Mouse (Mus musculus) liver, embryonic 15.5 days (tissue): ENCODE data around the gene Mnat1. TPM values are rescaled to one million over a fixed set of nuclear protein-coding genes. Genes with fewer than 3 reads are reported as not detected.
A peak's percentile ranks its signal among the peaks of the same experiment; 100 is the strongest.
"Not testable (repeated sequence)": the region's sequence is repeated elsewhere in the genome, so short reads cannot be mapped to it uniquely, and the experiment has no call there.

Experiments used
- ATAC-seq: fragments of 200-750 bp; cut with Nextera tagmentation; 2 replicates; pipeline ENCODE4 v1.8.0; 2017; ENCODE audit warnings: moderate number of reproducible peaks, mild to moderate bottlenecking, moderate library complexity; ENCODE audit not compliant: insufficient read depth
- H3K27ac ChIP-seq: fragments of 300-500 bp; sonication (generic); replicated peaks from 2 replicates; pipeline ENCODE4 v1.5.1; 2015; ENCODE audit warnings: mild to moderate bottlenecking, inconsistent platforms
- H3K27me3 ChIP-seq: fragments of 300-500 bp; sonication (generic); 2 replicates; pipeline ENCODE4 v1.6.1; 2015; ENCODE audit warnings: mild to moderate bottlenecking, inconsistent platforms
- H3K36me3 ChIP-seq: fragments of 300-500 bp; sonication (generic); replicated peaks from 2 replicates; pipeline ENCODE4 v1.6.1; 2015; ENCODE audit warnings: moderate library complexity, mild to moderate bottlenecking, inconsistent platforms
- H3K4me1 ChIP-seq: fragments of 300-500 bp; sonication (generic); replicated peaks from 2 replicates; pipeline ENCODE4 v1.6.1; 2015; ENCODE audit warnings: inconsistent platforms
- H3K4me2 ChIP-seq: fragments of 300-500 bp; sonication (generic); 2 replicates; pipeline ENCODE4 v1.6.1; 2015; ENCODE audit warnings: moderate library complexity, mild to moderate bottlenecking, inconsistent platforms
- H3K4me3 ChIP-seq: fragments of 300-500 bp; sonication (generic); replicated peaks from 2 replicates; pipeline ENCODE4 v1.5.1; 2015; ENCODE audit warnings: mild to moderate bottlenecking, inconsistent platforms
- H3K9ac ChIP-seq: fragments of 300-500 bp; sonication (generic); 2 replicates; pipeline ENCODE4 v1.6.1; 2015; ENCODE audit warnings: moderate library complexity, mild to moderate bottlenecking, inconsistent platforms
- H3K9me3 ChIP-seq: fragments of 300-500 bp; sonication (generic); replicated peaks from 2 replicates; pipeline ENCODE4 v1.6.1; 2016; ENCODE audit warnings: inconsistent platforms
- WGBS: fragments of 180-500 bp; shearing (Covaris S2); methylation state at CpG from one replicate; pipeline ENCODE4 v1.1.7; 2015; ENCODE audit warnings: mixed read lengths; ENCODE audit not compliant: insufficient replicate concordance; 5-methylcytosine and 5-hydroxymethylcytosine counted together
- polyA plus RNA-seq: library from polyadenylated mRNA; unstranded; fragments of >200 nt; fragmentation: Nextera tagmentation; extraction: Ambion mirVana; gene quantifications from 2 replicates; pipeline ENCODE4 v1.2.1, GENCODE M21; 2015

Mnat1 gene
- polyA plus RNA-seq, 1 experiment from 2014 or later = 8.0 TPM

- 65% methylated on average over 5 of the region's 5 CpGs for WGBS
- H3K4me2 ChIP-seq, H3K36me3 ChIP-seq, ATAC-seq, H3K9ac ChIP-seq, H3K9me3 ChIP-seq, H3K4me3 ChIP-seq, H3K27me3 ChIP-seq, H3K27ac ChIP-seq, H3K4me1 ChIP-seq: not testable (repeated sequence)
These were observed 27.3 kb upstream of the Mnat1 start for GRCm38 (mm10) chr12:73096177-73096576.

- no peaks in the 10 kb centered on the region for H3K9me3 ChIP-seq
- H3K4me3 ChIP-seq = no peak overlapping the region
- no peak overlapping the region for H3K9ac ChIP-seq
- no peak for ATAC-seq
- H3K4me1 ChIP-seq = no peaks in the 10 kb centered on the region
- H3K36me3 ChIP-seq = no peaks in the 10 kb centered on the region
- no peak overlapping the region for H3K27ac ChIP-seq
- no peak overlapping the region for H3K4me2 ChIP-seq
- 63% methylated on average over 4 of the region's 4 CpGs for WGBS
- 0 out of 2 replicates have a peak, but pooled peaks cover 6% of the 10 kb centered on the region for H3K27me3 ChIP-seq
These were observed 24.9 kb upstream of the Mnat1 start for GRCm38 (mm10) chr12:73098593-73098992.

DNA sequence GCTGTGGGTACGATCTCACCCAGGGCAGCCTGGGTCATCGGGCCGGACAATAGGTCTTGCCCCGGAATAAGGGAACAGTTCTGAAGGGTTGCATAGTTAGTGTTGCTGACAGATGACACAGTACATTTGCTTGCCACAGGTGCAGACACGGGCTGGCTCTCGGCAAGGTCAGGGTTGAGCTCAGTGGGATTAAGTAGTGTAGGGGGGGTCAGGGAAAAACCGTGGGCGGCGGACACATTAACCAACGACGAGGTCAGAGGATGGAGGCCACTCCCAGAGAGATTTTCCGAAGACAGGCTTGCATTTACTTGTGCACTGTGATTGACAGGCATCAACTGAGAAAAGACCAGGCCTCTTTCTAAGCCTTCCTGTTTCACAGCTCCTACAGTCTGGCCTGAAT, 19.8 kb upstream of the Mnat1 start:
- no peaks in the 10 kb centered on the region for H3K4me1 ChIP-seq
- no peaks in the 10 kb centered on the region for H3K9me3 ChIP-seq
- H3K36me3 ChIP-seq = no peaks in the 10 kb centered on the region
- no peak overlapping the region for H3K9ac ChIP-seq
- no peak overlapping the region for H3K4me2 ChIP-seq
- WGBS = 79% methylated on average over 12 of the region's 12 CpGs
- H3K27ac ChIP-seq = no peak overlapping the region
- H3K4me3 ChIP-seq = no peak overlapping the region
- no peak for ATAC-seq
- H3K27me3 ChIP-seq = peaks cover 11% of the 10 kb centered on the region

DNA sequence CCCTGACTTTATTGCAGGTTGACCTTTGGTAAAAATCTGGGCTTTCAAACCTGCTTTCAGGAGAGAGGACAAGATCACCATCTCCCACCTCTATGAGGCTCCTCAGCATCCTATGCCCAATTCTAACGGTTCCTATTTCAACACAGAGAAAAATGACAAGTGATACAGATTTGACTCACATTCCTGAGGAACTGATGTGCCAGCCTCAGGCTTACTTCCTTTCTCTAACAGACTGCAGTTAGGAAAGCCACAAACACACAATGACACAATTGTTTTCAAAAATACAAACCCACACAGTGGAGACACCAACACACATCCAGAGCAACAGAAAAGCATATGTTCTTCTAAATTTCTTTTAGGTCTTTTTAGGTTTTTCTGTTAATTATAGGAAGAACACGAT, 15.7 kb upstream of the Mnat1 start:
- no peaks in the 10 kb centered on the region for H3K36me3 ChIP-seq
- no peak overlapping the region for H3K9ac ChIP-seq
- no peak overlapping the region for H3K27ac ChIP-seq
- peaks cover 21% of the 10 kb centered on the region; the same call in 1 of the 2 replicates for H3K4me1 ChIP-seq
- H3K4me3 ChIP-seq = no peak overlapping the region
- WGBS = 40% methylated on average over 2 of the region's 2 CpGs
- H3K9me3 ChIP-seq = no peaks in the 10 kb centered on the region
- no peak overlapping the region for H3K4me2 ChIP-seq
- peaks cover 51% of the 10 kb centered on the region for H3K27me3 ChIP-seq
- ATAC-seq = no peak

DNA sequence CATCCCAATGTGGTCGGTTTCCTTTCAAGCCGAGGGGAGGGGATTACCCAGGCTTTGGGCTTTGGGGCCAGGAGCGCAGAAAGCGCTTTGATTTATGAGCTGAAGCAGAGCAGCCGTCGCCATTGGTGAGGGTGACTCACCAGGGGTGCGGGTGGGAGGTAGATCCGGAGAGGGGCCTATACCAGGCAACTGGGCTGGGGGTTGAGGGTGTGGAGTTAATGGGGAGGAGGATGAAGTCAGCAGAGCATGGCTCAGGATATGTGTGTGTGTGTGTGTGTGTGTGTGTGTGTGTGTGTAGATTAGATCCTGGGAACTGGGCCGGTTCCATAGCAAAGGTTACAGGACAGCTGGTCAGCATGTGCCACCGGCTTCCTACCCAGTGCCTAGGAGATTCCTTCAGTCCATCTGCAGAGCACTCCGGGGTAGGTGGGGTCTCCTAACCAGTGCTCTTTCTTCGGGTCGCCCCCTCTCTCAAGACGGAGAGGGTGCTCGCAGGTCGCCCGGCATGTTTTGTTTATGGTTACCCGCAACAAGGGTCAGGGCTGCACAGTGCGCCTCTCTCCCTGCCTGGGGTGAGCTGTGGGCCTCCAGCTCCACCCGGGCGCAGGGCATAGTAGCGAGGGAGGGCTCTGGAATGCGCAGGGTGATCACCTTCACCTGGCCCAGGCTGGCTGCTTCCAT, 12.9 kb upstream of the Mnat1 start:
- H3K4me1 ChIP-seq = peaks cover 27% of the 10 kb centered on the region; the same call in 1 of the 2 replicates
- 0 out of 2 replicates have a peak overlapping the region, but pooled peaks have one; percentile 13 for H3K4me2 ChIP-seq
- no peak overlapping the region for H3K27ac ChIP-seq
- ATAC-seq = peak; percentile 15; the same call in 1 of the 2 replicates
- peaks cover 75% of the 10 kb centered on the region for H3K27me3 ChIP-seq
- no peak overlapping the region for H3K9ac ChIP-seq
- WGBS = 10% methylated on average over 23 of the region's 23 CpGs
- H3K36me3 ChIP-seq = no peaks in the 10 kb centered on the region
- H3K4me3 ChIP-seq = no peak overlapping the region
- no peaks in the 10 kb centered on the region for H3K9me3 ChIP-seq

GRCm38 (mm10) chr12:73111561-73112325, 11.8 kb upstream of the Mnat1 start:
- H3K4me1 ChIP-seq = peaks cover 27% of the 10 kb centered on the region; the same call in 1 of the 2 replicates
- no peak overlapping the region for H3K27ac ChIP-seq
- H3K4me2 ChIP-seq = peak overlapping the region; percentile 74
- peaks cover 78% of the 10 kb centered on the region for H3K27me3 ChIP-seq
- peak overlapping the region; percentile 48 for H3K4me3 ChIP-seq
- ATAC-seq = no peak
- no peak overlapping the region for H3K9ac ChIP-seq
- WGBS = under 1% methylated on average over 43 of the region's 44 CpGs
- H3K36me3 ChIP-seq = no peaks in the 10 kb centered on the region
- H3K9me3 ChIP-seq = no peaks in the 10 kb centered on the region

- no peaks in the 10 kb centered on the region for H3K9me3 ChIP-seq
- peaks cover 78% of the 10 kb centered on the region for H3K27me3 ChIP-seq
- no peaks in the 10 kb centered on the region for H3K36me3 ChIP-seq
- H3K4me1 ChIP-seq = peaks cover 27% of the 10 kb centered on the region; the same call in 1 of the 2 replicates
- no peak overlapping the region for H3K9ac ChIP-seq
- ATAC-seq = no peak
- H3K27ac ChIP-seq = no peak overlapping the region
- H3K4me3 ChIP-seq = peak overlapping the region; percentile 48
- peak overlapping the region; percentile 74 for H3K4me2 ChIP-seq
- under 1% methylated on average over 68 of the region's 71 CpGs for WGBS
These were observed 11.0 kb upstream of the Mnat1 start for GRCm38 (mm10) chr12:73112326-73113087.

DNA sequence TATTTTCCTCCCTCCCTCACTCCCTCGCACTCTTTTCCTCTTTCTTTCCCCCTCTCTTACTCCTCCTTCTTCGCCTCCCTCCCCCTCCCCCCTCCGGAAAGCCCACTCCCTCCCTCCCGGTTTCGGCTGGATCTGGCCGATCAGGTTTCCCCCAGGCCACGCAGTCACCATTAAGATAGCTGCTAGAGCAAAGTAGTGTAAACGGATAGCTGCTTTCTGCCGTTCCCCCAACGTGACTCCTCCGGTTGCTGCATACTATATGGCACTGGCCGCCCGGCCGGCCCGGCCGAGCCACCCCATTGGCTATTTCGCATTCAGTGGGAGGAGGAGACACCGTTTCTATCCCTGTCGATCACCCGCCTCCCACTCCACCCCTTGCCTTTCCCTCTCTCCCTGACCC, 10.3 kb upstream of the Mnat1 start, which contains the start of gene Six4:
TSS of gene Six4 (minus strand) at position 261 of the 400 bp plus-strand sequence.
- Histone ChIP-seq H3K27me3 (peaks cover 79% of the 10 kb centered on the region), H3K36me3 (no peaks in the 10 kb centered on the region), H3K27ac (no peak within 1 kb of the TSS), H3K9me3 (no peaks in the 10 kb centered on the region), H3K4me2 (peak within 1 kb of the TSS; percentile 74), H3K4me1 (peaks cover 27% of the 10 kb centered on the region; the same call in 1 of the 2 replicates), H3K4me3 (peak within 1 kb of the TSS; percentile 48), H3K9ac (no peak within 1 kb of the TSS)
- WGBS = under 1% methylated on average over 20 of the region's 20 CpGs
- 0 out of 2 replicates have a peak, but pooled peaks have one; percentile 44 for ATAC-seq

- Histone ChIP-seq H3K4me2 (no peak overlapping the region), H3K36me3 (no peaks in the 10 kb centered on the region), H3K4me3 (no peak overlapping the region), H3K9me3 (no peaks in the 10 kb centered on the region), H3K4me1 (peaks cover 4% of the 10 kb centered on the region; the same call in 1 of the 2 replicates), H3K9ac (no peak overlapping the region), H3K27ac (no peak overlapping the region), H3K27me3 (no peaks in the 10 kb centered on the region; the same call in 1 of the 2 replicates)
- no peak for ATAC-seq
- 65% methylated on average over 4 of the region's 4 CpGs for WGBS
These were observed 1.7 kb downstream of the Mnat1 start for GRCm38 (mm10) chr12:73125250-73125649.

- ATAC-seq = no peak
These were observed 17.2 kb downstream of the Mnat1 start for GRCm38 (mm10) chr12:73140732-73141131.

DNA sequence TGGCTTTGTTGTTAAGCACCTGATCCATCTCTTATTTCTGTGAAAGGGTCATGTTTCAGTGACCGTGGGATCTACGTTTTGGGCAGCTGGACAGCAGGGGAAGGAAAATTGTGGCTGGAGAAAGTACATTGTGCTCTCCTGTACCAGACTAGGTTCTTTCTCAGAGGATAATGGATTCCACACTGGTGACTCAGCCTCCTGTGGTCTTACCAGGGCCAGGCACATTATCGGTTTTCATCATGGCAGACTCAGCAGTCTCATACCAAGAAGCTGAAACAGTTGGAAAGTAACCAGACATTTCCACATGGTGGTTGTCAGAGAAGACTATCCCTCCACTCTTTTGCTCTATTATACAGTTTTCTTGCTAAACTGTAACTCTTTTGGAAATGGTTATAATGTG, 23.7 kb downstream of the Mnat1 start:
- H3K36me3 ChIP-seq = no peaks in the 10 kb centered on the region
- H3K27ac ChIP-seq = no peak overlapping the region
- H3K9me3 ChIP-seq = no peaks in the 10 kb centered on the region
- WGBS = 61% methylated on average over 3 of the region's 3 CpGs
- H3K9ac ChIP-seq = no peak overlapping the region
- H3K4me3 ChIP-seq = no peak overlapping the region
- H3K27me3 ChIP-seq = no peaks in the 10 kb centered on the region
- no peak for ATAC-seq
- H3K4me1 ChIP-seq = no peaks in the 10 kb centered on the region
- no peak overlapping the region for H3K4me2 ChIP-seq

More at GRCm38 (mm10) chr12:73140732-73141131, 17.2 kb downstream of the Mnat1 start:
- Histone ChIP-seq H3K9ac (no peak overlapping the region), H3K4me1 (no peaks in the 10 kb centered on the region), H3K4me3 (no peak overlapping the region), H3K27me3 (no peaks in the 10 kb centered on the region), H3K36me3 (no peaks in the 10 kb centered on the region), H3K4me2 (no peak overlapping the region), H3K9me3 (no peaks in the 10 kb centered on the region), H3K27ac (no peak overlapping the region)
- 62% methylated on average over 3 of the region's 3 CpGs for WGBS
